Mouse (Mus musculus) megakaryocyte, embryonic 14.5 days (primary cell): Measurements from ENCODE around the gene Gm16253.

ENCODE experiments used
- FLI1 ChIP-seq: IDR thresholded peaks from 2 replicates; pipeline ENCODE4 v1.6.1; 2012; ENCODE audit warnings: low read length, inconsistent platforms, mixed read lengths
- GATA1 ChIP-seq: IDR thresholded peaks from 3 replicates; pipeline ENCODE4 v1.6.1; 2012; ENCODE audit warnings: mixed read lengths, low read length, inconsistent platforms, borderline replicate concordance

DNA sequence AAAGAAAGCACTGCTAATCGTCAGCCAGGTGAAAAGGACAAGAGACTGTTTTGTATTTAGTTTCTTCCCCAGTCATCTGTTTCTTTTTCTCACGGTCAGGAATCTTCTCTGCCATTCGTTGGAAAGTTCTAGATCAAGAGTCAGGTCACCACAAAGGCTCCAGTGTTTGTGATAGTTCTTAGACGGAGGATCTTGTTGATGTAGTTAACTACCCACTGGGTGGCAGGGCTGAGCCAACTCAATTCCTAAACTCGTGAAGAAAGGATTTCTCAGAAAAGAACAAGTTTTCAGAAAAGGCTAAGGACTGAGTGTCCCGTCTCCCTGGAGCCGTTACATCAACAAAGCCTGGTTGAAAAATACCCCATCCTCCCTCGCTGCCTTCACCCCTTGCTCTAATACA is 25.6 kb upstream of the Gm16253 start:
- no peak for TF ChIP-seq GATA1
- TF ChIP-seq FLI1 = no peak
